Mouse (Mus musculus): ENCODE data around the gene Snx5. TPM values are rescaled to one million over a fixed set of nuclear protein-coding genes. Genes with fewer than 3 reads are reported as not detected.

Snx5 gene
- polyA plus RNA-seq, 1 experiment from 2014 or later, result 91.8 TPM

- Histone ChIP-seq H3K9me3 (0 out of 2 replicates have a peak, but pooled peaks cover 2% of the 10 kb centered on the region), H3K27me3 (ENCODE audit: insufficient read depth, poor library complexity, severe bottlenecking) (no peaks in the 10 kb centered on the region), H3K4me1 (replicated peaks) (peaks cover 15% of the 10 kb centered on the region), H3K36me3 (no peaks in the 10 kb centered on the region), H3K4me3 (no peak overlapping the region), H3K27ac (peak overlapping the region; percentile 35; the same call in 1 of the 2 replicates)
- WGBS, result 70% methylated on average over 3 of the region's 3 CpGs
- DNase-seq (ENCODE audit: low spot score), result no peak
Measured at GRCm38 (mm10) chr2:144202567-144202966, 68.1 kb downstream of the Snx5 start.

GRCm38 (mm10) chr2:144202151-144202550 lies 68.6 kb downstream of the Snx5 start:
- H3K27me3 ChIP-seq (ENCODE audit: insufficient read depth, poor library complexity, severe bottlenecking), result no peaks in the 10 kb centered on the region
- DNase-seq (ENCODE audit: low spot score), result no peak
- 0 out of 2 replicates have a peak, but pooled peaks cover 2% of the 10 kb centered on the region for H3K9me3 ChIP-seq
- no peak overlapping the region for H3K4me3 ChIP-seq
- 67% methylated on average over 4 of the region's 4 CpGs for WGBS
- no peaks in the 10 kb centered on the region for H3K36me3 ChIP-seq
- H3K27ac ChIP-seq, result 0 out of 2 replicates have a peak overlapping the region, but pooled peaks have one; percentile 35
- peaks cover 11% of the 10 kb centered on the region for H3K4me1 ChIP-seq (replicated peaks)

Other genes with a start within 250 kb of the Snx5 start
- not detected in 2 replicates for gene Banf2, start 237.8 kb downstream of the Snx5 start, polyA plus RNA-seq (2016; fragmentation: Nextera tagmentation; extraction: Ambion mirVana)
- gene Mgme1, start 243 bp downstream of the Snx5 start, polyA plus RNA-seq (2016; fragmentation: Nextera tagmentation; extraction: Ambion mirVana), result 18.5 and 25.0 TPM in 2 replicates
- gene Ovol2, start 61.2 kb upstream of the Snx5 start, polyA plus RNA-seq (2016; fragmentation: Nextera tagmentation; extraction: Ambion mirVana), result 0.22 and 0.27 TPM in 2 replicates
- gene Kat14, start 98.1 kb upstream of the Snx5 start, polyA plus RNA-seq (2016; fragmentation: Nextera tagmentation; extraction: Ambion mirVana), result 47.9 and 60.4 TPM in 2 replicates
- 0.24 TPM in 1 of 2 replicates, not detected in the other for gene Pet117, start 98.1 kb upstream of the Snx5 start, polyA plus RNA-seq (2016; fragmentation: Nextera tagmentation; extraction: Ambion mirVana)

Data from hindbrain, embryonic 10.5 days (tissue).